Mouse (Mus musculus) heart, postnatal 14 days (tissue): ENCODE measurements at regions not wholly inside any gene's neighbourhood (a gene's known extent, or its start where the extent isn't known, plus 50 kb on each side); places are given as distances from the start of the nearest gene placed in this dataset.
A peak's percentile ranks its signal among the peaks of the same experiment; 100 is the strongest.
"Not testable (repeated sequence)": the region's sequence is repeated elsewhere in the genome, so short reads cannot be mapped to it uniquely, and the experiment has no call there.

Source experiments
- DNase-seq, 2 experiments: peaks; one replicate each; pipeline ENCODE4 v3.0.0; 2021 to 2022
- intact Hi-C: fragments of 180-260 bp; cut with DNase I; formaldehyde crosslinking; loops from one replicate; pipeline ENCODE4 v1.15.1; 2025

- no peak for DNase-seq
- intact Hi-C loops, result no loop called here
Measured at GRCm38 (mm10) chr5:50343681-50344080, 284.9 kb upstream of the Adgra3 start.

- intact Hi-C loops, result no loop called here
- DNase-seq, result no peak
Measured at GRCm38 (mm10) chr5:50309491-50309890, 250.7 kb upstream of the Adgra3 start.

- intact Hi-C loops, result no loop called here
Measured at GRCm38 (mm10) chr5:50303859-50304480, 245.2 kb upstream of the Adgra3 start.

GRCm38 (mm10) chr5:50293794-50294193, 235.0 kb upstream of the Adgra3 start:
- intact Hi-C loops, result no loop called here
- no peak for DNase-seq

More at GRCm38 (mm10) chr5:50303859-50304480, 245.2 kb upstream of the Adgra3 start:
- no peak for DNase-seq

GRCm38 (mm10) chr5:50290879-50291410, 232.1 kb upstream of the Adgra3 start:
- intact Hi-C loops, result no loop called here
- no peak for DNase-seq

GRCm38 (mm10) chr5:50260417-50260816, 201.6 kb upstream of the Adgra3 start:
- DNase-seq, result no peak
- intact Hi-C loops, result no loop called here

GRCm38 (mm10) chr5:50258017-50258416, 199.2 kb upstream of the Adgra3 start:
- no peak for DNase-seq
- intact Hi-C loops, result no loop called here

GRCm38 (mm10) chr5:50234111-50234510, 175.3 kb upstream of the Adgra3 start:
- intact Hi-C loops, result no loop called here
- no peak for DNase-seq

- intact Hi-C loops, result loop anchor here (10.0 kb wide), 1 partner anchor 162 kb away; the partner anchor contains the start of gene Adgra3
- DNase-seq, result no peak
Measured at GRCm38 (mm10) chr5:50216956-50217355, 158.2 kb upstream of the Adgra3 start.

GRCm38 (mm10) chr5:50215960-50216359, 157.2 kb upstream of the Adgra3 start:
- DNase-seq, result peak in 1 of 2 experiments; percentile 5
- intact Hi-C loops, result loop anchor here (1.0 to 10.0 kb wide), 2 partner anchors 161 to 240 kb away; partner anchors contain the start of gene Adgra3

GRCm38 (mm10) chr5:50202307-50203010, 143.7 kb upstream of the Adgra3 start:
- no peak for DNase-seq
- intact Hi-C loops, result no loop called here

GRCm38 (mm10) chr5:50196423-50196822, 137.6 kb upstream of the Adgra3 start:
- intact Hi-C loops, result no loop called here
- no peak for DNase-seq

- DNase-seq, result no peak
- intact Hi-C loops, result no loop called here
Measured at GRCm38 (mm10) chr5:50195993-50196392, 137.2 kb upstream of the Adgra3 start.

GRCm38 (mm10) chr5:50189394-50189793, 130.6 kb upstream of the Adgra3 start:
- intact Hi-C loops, result no loop called here
- DNase-seq, result no peak

- intact Hi-C loops, result no loop called here
Measured at GRCm38 (mm10) chr5:50182721-50183120, 123.9 kb upstream of the Adgra3 start.

GRCm38 (mm10) chr5:50156557-50156956, 97.8 kb upstream of the Adgra3 start:
- intact Hi-C loops, result no loop called here
- no peak for DNase-seq

More at GRCm38 (mm10) chr5:50182721-50183120, 123.9 kb upstream of the Adgra3 start:
- DNase-seq, result no peak

- intact Hi-C loops, DNase-seq: not testable (repeated sequence)
Measured at GRCm38 (mm10) chr5:50155170-50155860, 96.5 kb upstream of the Adgra3 start.

- peak; percentile 51 to 66 for DNase-seq
- intact Hi-C loops, result no loop called here
Measured at GRCm38 (mm10) chr5:50146926-50147325, 88.1 kb upstream of the Adgra3 start.

GRCm38 (mm10) chr5:50145458-50146083, 86.8 kb upstream of the Adgra3 start:
- intact Hi-C loops, result no loop called here
- no peak for DNase-seq

- DNase-seq, result no peak
- intact Hi-C loops, result no loop called here
Measured at GRCm38 (mm10) chr5:50130202-50130601, 71.4 kb upstream of the Adgra3 start.

- no peak for DNase-seq
- intact Hi-C loops, result loop anchor here (2.0 kb wide), 1 partner anchor 46 kb away; no protein-coding TSS in a partner anchor
Measured at GRCm38 (mm10) chr5:50128972-50129371, 70.2 kb upstream of the Adgra3 start.
